Mouse (Mus musculus) cortical plate, adult 2 months (tissue): ENCODE results near the gene Gkn2.

Source experiments
- CTCF ChIP-seq: fragments of 200-500 bp; IDR thresholded peaks from 2 replicates; pipeline ENCODE4 v1.5.1; 2011; ENCODE audit warnings: mild to moderate bottlenecking, control low read depth, low read length; ENCODE audit not compliant: insufficient read depth; ENCODE audit errors: extremely low read depth
- POLR2A ChIP-seq: fragments of 200-500 bp; IDR thresholded peaks from 2 replicates; pipeline ENCODE4 v1.6.1; 2011; ENCODE audit warnings: mild to moderate bottlenecking, low read length, control low read depth; ENCODE audit not compliant: insufficient read depth; ENCODE audit errors: extremely low read depth

DNA sequence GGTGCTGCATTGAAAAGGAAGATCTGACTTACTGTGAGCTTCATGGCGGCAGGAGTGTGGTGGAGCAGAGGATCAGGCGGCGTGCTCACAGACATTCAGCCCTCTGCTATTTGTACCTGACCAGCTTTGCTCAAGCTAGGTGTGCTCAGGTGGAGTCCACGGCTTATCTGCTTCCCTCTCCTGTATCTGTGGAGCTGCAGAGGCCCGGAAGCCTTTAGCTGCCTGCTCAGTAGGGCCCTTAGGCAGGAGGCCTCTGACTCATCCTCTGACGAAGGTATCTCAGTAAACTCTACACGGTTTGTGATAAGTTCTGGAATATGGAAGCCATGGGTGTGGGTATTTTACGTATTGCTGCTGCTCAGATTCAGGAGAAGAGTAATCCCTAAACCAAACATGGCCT, 22.3 kb upstream of the Gkn2 start, which contains the start of gene Gkn1:
- TF ChIP-seq POLR2A = no peak
- TF ChIP-seq CTCF = no peak
